Mouse (Mus musculus): ENCODE measurements at regions not wholly inside any gene's neighbourhood (a gene's known extent, or its start where the extent isn't known, plus 50 kb on each side); places are given as distances from the start of the nearest gene placed in this dataset.

DNA sequence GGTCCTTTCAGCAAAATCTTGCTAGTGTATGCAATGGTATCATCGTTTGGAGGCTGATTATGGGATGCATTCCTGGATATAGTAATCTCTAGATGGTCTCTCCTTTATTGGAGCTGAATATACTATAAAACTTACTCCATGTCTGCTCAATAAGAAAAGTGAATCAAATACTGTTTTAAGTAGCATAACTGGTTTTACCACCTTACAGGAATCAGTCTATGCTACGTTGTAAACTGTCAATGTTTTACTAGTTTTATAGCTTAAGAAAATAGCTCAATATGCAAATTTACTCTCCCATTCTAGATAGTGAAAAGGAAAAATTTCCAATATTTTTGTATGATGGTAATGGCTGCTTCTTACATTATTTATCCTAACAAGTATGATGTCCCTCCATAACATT lies 91.5 kb downstream of the 4933436I01Rik start:
- no peak for TF ChIP-seq CTCF (IDR thresholded peaks at IDR 0.05; ENCODE audit: borderline replicate concordance, insufficient read depth, low read depth, low read length)
- TF ChIP-seq POLR2A (IDR thresholded peaks at IDR 0.05; ENCODE audit: borderline replicate concordance, insufficient read depth, low read length) = no peak

Measured in cerebellum, adult 2 months (tissue).